Mouse (Mus musculus) forebrain, embryonic 14.5 days (tissue): Measurements from ENCODE around the gene Vdr. TPM values are rescaled to one million over a fixed set of nuclear protein-coding genes. Genes with fewer than 3 reads are reported as not detected.

Experiments used
- ATAC-seq: fragments of 200-750 bp; cut with Nextera tagmentation; 2 replicates; pipeline ENCODE4 v1.8.0; 2017; ENCODE audit warnings: mild to moderate bottlenecking, moderate library complexity
- DNase-seq: peaks from one replicate; pipeline ENCODE4 v3.0.0-alpha.2; 2015; ENCODE audit warnings: low spot score
- H3K27ac ChIP-seq: fragments of 300-500 bp; sonication (generic); 2 replicates; pipeline ENCODE4 v1.5.1; 2014; ENCODE audit warnings: low read depth, mild to moderate bottlenecking, control low read depth, low read length, moderate library complexity
- H3K27me3 ChIP-seq: fragments of 300-500 bp; sonication (generic); replicated peaks from 2 replicates; pipeline ENCODE4 v1.6.1; 2014; ENCODE audit warnings: low read length, control low read depth, mixed read lengths; ENCODE audit not compliant: control insufficient read depth, insufficient read depth
- H3K36me3 ChIP-seq: fragments of 300-500 bp; sonication (generic); 2 replicates; pipeline ENCODE4 v1.6.1; 2014; ENCODE audit warnings: low read length, control low read depth; ENCODE audit not compliant: control insufficient read depth, insufficient read depth
- H3K4me1 ChIP-seq: fragments of 300-500 bp; sonication (generic); 2 replicates; pipeline ENCODE4 v1.6.1; 2014; ENCODE audit warnings: antibody characterized with exemption, low read length, control low read depth; ENCODE audit not compliant: control insufficient read depth, insufficient read depth
- H3K4me2 ChIP-seq: fragments of 300-500 bp; sonication (generic); 2 replicates; pipeline ENCODE4 v1.6.1; 2014; ENCODE audit warnings: mild to moderate bottlenecking, control low read depth, low read length
- H3K4me3 ChIP-seq: fragments of 300-500 bp; sonication (generic); 2 replicates; pipeline ENCODE4 v1.5.1; 2014; ENCODE audit warnings: low read depth, low read length, control low read depth
- H3K9ac ChIP-seq: fragments of 300-500 bp; sonication (generic); 2 replicates; pipeline ENCODE4 v1.6.1; 2014; ENCODE audit warnings: mild to moderate bottlenecking, low read length, control low read depth, moderate library complexity
- H3K9me3 ChIP-seq: fragments of 300-500 bp; sonication (generic); replicated peaks from 2 replicates; pipeline ENCODE4 v1.6.1; 2016; ENCODE audit warnings: low read length, control low read depth, mixed read lengths; ENCODE audit not compliant: control insufficient read depth
- WGBS: fragments of 180-500 bp; shearing (Covaris S2); extraction: QIAGEN DNeasy Blood & Tissue Kit; methylation state at CpG from one replicate; pipeline ENCODE4 v1.1.7; 2014; 5-methylcytosine and 5-hydroxymethylcytosine counted together
- polyA plus RNA-seq: library from polyadenylated mRNA; unstranded; fragments of >200 nt; fragmentation: Nextera tagmentation; extraction: Ambion mirVana; gene quantifications from 2 replicates; pipeline ENCODE4 v1.2.1, GENCODE M21; 2014

The Vdr gene
- polyA plus RNA-seq, 1 experiment from 2014 or later, result 0.20 TPM

- H3K9ac ChIP-seq, result no peak overlapping the region
- ATAC-seq (no peak), DNase-seq (no peak)
- no peak overlapping the region for H3K4me3 ChIP-seq
- H3K27me3 ChIP-seq, result no peaks in the 10 kb centered on the region
- no peaks in the 10 kb centered on the region for H3K9me3 ChIP-seq
- 68% methylated on average over 13 of the region's 13 CpGs for WGBS
- H3K36me3 ChIP-seq, result no peaks in the 10 kb centered on the region
- no peak overlapping the region for H3K4me2 ChIP-seq
- no peaks in the 10 kb centered on the region for H3K4me1 ChIP-seq
- no peak overlapping the region for H3K27ac ChIP-seq
Measured at GRCm38 (mm10) chr15:97929259-97929824, 18.9 kb upstream of the Vdr start.

- Histone ChIP-seq H3K36me3 (no peaks in the 10 kb centered on the region), H3K4me3 (no peak overlapping the region), H3K4me2 (no peak overlapping the region), H3K9ac (no peak overlapping the region), H3K27ac (no peak overlapping the region), H3K9me3 (no peaks in the 10 kb centered on the region), H3K27me3 (no peaks in the 10 kb centered on the region), H3K4me1 (no peaks in the 10 kb centered on the region)
- WGBS, result 92% methylated on average over 6 of the region's 6 CpGs
- ATAC-seq (no peak), DNase-seq (no peak)
Measured at GRCm38 (mm10) chr15:97927821-97928220, 17.4 kb upstream of the Vdr start.

- 60% methylated on average over 4 of the region's 4 CpGs for WGBS
- Histone ChIP-seq H3K27ac (no peak overlapping the region), H3K36me3 (no peaks in the 10 kb centered on the region)
Measured at GRCm38 (mm10) chr15:97927018-97927417, 16.6 kb upstream of the Vdr start.

GRCm38 (mm10) chr15:97922421-97922820, 12.0 kb upstream of the Vdr start:
- Histone ChIP-seq H3K4me2 (no peak overlapping the region), H3K4me3 (no peak overlapping the region), H3K27me3 (no peaks in the 10 kb centered on the region), H3K27ac (no peak overlapping the region), H3K9me3 (no peaks in the 10 kb centered on the region), H3K9ac (no peak overlapping the region), H3K4me1 (no peaks in the 10 kb centered on the region), H3K36me3 (no peaks in the 10 kb centered on the region)
- 89% methylated on average over 2 of the region's 2 CpGs for WGBS
- DNase-seq, result no peak
- no peak for ATAC-seq

More at GRCm38 (mm10) chr15:97927018-97927417, 16.6 kb upstream of the Vdr start:
- ATAC-seq (no peak), DNase-seq (no peak)
- no peaks in the 10 kb centered on the region for H3K27me3 ChIP-seq
- H3K4me1 ChIP-seq, result no peaks in the 10 kb centered on the region
- no peak overlapping the region for H3K4me2 ChIP-seq
- H3K9me3 ChIP-seq, result no peaks in the 10 kb centered on the region
- no peak overlapping the region for H3K9ac ChIP-seq
- H3K4me3 ChIP-seq, result no peak overlapping the region

GRCm38 (mm10) chr15:97921796-97922195, 11.4 kb upstream of the Vdr start:
- H3K4me1 ChIP-seq, result no peaks in the 10 kb centered on the region
- H3K27ac ChIP-seq, result no peak overlapping the region
- no peaks in the 10 kb centered on the region for H3K9me3 ChIP-seq
- WGBS, result 93% methylated on average over 9 of the region's 9 CpGs
- no peaks in the 10 kb centered on the region for H3K27me3 ChIP-seq
- DNase-seq (no peak), ATAC-seq (no peak)
- H3K4me3 ChIP-seq, result no peak overlapping the region
- no peak overlapping the region for H3K9ac ChIP-seq
- H3K4me2 ChIP-seq, result no peak overlapping the region
- H3K36me3 ChIP-seq, result no peaks in the 10 kb centered on the region

- Histone ChIP-seq H3K4me3 (no peak overlapping the region), H3K9me3 (no peaks in the 10 kb centered on the region), H3K4me2 (no peak overlapping the region), H3K36me3 (no peaks in the 10 kb centered on the region), H3K9ac (no peak overlapping the region), H3K27ac (no peak overlapping the region), H3K4me1 (no peaks in the 10 kb centered on the region), H3K27me3 (no peaks in the 10 kb centered on the region)
- DNase-seq (no peak), ATAC-seq (no peak)
- 73% methylated on average over 5 of the region's 5 CpGs for WGBS
Measured at GRCm38 (mm10) chr15:97920306-97920705, 9.9 kb upstream of the Vdr start.

- Histone ChIP-seq H3K4me2 (no peak overlapping the region), H3K9me3 (no peaks in the 10 kb centered on the region), H3K27ac (no peak overlapping the region), H3K4me3 (no peak overlapping the region), H3K36me3 (no peaks in the 10 kb centered on the region), H3K27me3 (no peaks in the 10 kb centered on the region), H3K9ac (no peak overlapping the region), H3K4me1 (no peaks in the 10 kb centered on the region)
- 91% methylated on average over 7 of the region's 7 CpGs for WGBS
- no peak for DNase-seq
- no peak for ATAC-seq
Measured at GRCm38 (mm10) chr15:97919217-97919616, 8.8 kb upstream of the Vdr start.

GRCm38 (mm10) chr15:97917994-97918393, 7.6 kb upstream of the Vdr start:
- no peak for ATAC-seq

GRCm38 (mm10) chr15:97914331-97914747, 3.9 kb upstream of the Vdr start:
- Histone ChIP-seq H3K36me3 (no peaks in the 10 kb centered on the region), H3K27ac (no peak overlapping the region), H3K9ac (no peak overlapping the region), H3K9me3 (no peaks in the 10 kb centered on the region), H3K4me1 (no peaks in the 10 kb centered on the region), H3K4me2 (no peak overlapping the region), H3K4me3 (no peak overlapping the region), H3K27me3 (0 out of 2 replicates have a peak, but pooled peaks cover 3% of the 10 kb centered on the region)
- DNase-seq (peak; percentile 49), ATAC-seq (peak; percentile 69; the same call in 1 of the 2 replicates)
- WGBS, result 21% methylated on average over 9 of the region's 9 CpGs

More at GRCm38 (mm10) chr15:97917994-97918393, 7.6 kb upstream of the Vdr start:
- Histone ChIP-seq H3K36me3 (no peaks in the 10 kb centered on the region), H3K27ac (no peak overlapping the region), H3K9ac (no peak overlapping the region), H3K4me3 (no peak overlapping the region), H3K27me3 (no peaks in the 10 kb centered on the region), H3K4me2 (no peak overlapping the region), H3K4me1 (no peaks in the 10 kb centered on the region), H3K9me3 (no peaks in the 10 kb centered on the region)
- DNase-seq, result no peak
- 82% methylated on average over 9 of the region's 9 CpGs for WGBS
